Mouse (Mus musculus) cortical plate, adult 2 months (tissue): ENCODE results near the gene Mmp9. TPM values are rescaled to one million over a fixed set of nuclear protein-coding genes. Genes with fewer than 3 reads are reported as not detected.

Source experiments
- H3K27ac ChIP-seq: fragments of 200-500 bp; 2 replicates; pipeline ENCODE4 v1.5.1; 2012; ENCODE audit warnings: low read length, control low read depth, inconsistent platforms; ENCODE audit not compliant: insufficient read depth
- H3K4me1 ChIP-seq: fragments of 200-500 bp; 2 replicates; pipeline ENCODE4 v1.6.1; 2011; ENCODE audit warnings: low read length; ENCODE audit not compliant: control insufficient read depth, insufficient read depth
- H3K4me3 ChIP-seq: fragments of 200-500 bp; 2 replicates; pipeline ENCODE4 v1.5.1; 2011; ENCODE audit warnings: mild to moderate bottlenecking, low read length, control low read depth; ENCODE audit not compliant: insufficient read depth
- CTCF ChIP-seq: fragments of 200-500 bp; IDR thresholded peaks from 2 replicates; pipeline ENCODE4 v1.5.1; 2011; ENCODE audit warnings: mild to moderate bottlenecking, control low read depth, low read length; ENCODE audit not compliant: insufficient read depth; ENCODE audit errors: extremely low read depth
- POLR2A ChIP-seq: fragments of 200-500 bp; IDR thresholded peaks from 2 replicates; pipeline ENCODE4 v1.6.1; 2011; ENCODE audit warnings: mild to moderate bottlenecking, low read length, control low read depth; ENCODE audit not compliant: insufficient read depth; ENCODE audit errors: extremely low read depth
- polyA plus RNA-seq: library from polyadenylated mRNA; depleted of rRNA; stranded (reverse); fragments of >200 nt; gene quantifications from 2 replicates; pipeline ENCODE4 v1.2.3, GENCODE M21; 2012

Gene Mmp9
- polyA plus RNA-seq, 1 experiment = 1.5 TPM

DNA sequence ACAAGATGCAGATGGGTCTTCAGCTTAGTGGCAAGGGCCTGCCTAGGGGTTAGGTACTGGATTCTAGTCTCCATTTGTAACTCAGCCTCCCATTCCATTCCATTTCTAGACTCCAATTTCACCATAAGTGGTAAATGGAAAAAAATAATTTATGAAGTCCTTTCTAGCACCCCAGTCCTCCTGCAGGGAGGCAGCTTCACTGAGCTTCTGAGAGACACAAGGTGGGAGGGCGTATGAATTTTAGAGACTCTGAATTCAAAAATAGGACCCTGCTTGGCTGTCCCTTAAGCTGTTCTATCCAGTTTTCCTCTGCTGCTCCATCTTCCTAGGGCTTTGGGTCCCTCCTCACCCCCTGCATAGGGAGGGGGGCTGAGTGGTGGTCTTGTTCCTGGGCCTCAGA lies 24.4 kb downstream of the Mmp9 start:
- Histone ChIP-seq H3K27ac (peak overlapping the region; percentile 51), H3K4me3 (no peak overlapping the region), H3K4me1 (peaks cover 12% of the 10 kb centered on the region)
- TF ChIP-seq POLR2A = no peak
- TF ChIP-seq CTCF = no peak

DNA sequence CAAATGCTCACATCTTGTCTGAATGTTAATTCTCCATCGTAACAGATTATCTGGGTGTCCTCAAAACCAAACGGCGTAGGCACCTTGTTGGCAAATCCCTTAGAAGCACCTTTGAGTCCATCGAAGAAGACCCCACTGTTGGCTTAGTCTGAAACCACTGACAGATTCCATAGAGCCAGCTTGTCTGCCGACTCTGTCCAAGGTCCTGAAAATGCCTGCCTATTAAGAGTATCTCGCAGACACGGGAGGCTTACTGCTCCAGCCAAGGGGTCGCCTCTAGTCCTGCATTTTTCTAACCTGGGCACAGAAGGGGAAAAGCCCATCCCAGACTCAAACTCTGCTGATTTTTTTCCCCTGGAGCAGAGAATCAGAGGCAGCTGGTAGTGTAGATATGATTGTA lies 25.8 kb downstream of the Mmp9 start:
- TF ChIP-seq POLR2A = no peak
- no peak for TF ChIP-seq CTCF
- peaks cover 12% of the 10 kb centered on the region for H3K4me1 ChIP-seq
- H3K4me3 ChIP-seq = no peak overlapping the region
- H3K27ac ChIP-seq = no peak overlapping the region

DNA sequence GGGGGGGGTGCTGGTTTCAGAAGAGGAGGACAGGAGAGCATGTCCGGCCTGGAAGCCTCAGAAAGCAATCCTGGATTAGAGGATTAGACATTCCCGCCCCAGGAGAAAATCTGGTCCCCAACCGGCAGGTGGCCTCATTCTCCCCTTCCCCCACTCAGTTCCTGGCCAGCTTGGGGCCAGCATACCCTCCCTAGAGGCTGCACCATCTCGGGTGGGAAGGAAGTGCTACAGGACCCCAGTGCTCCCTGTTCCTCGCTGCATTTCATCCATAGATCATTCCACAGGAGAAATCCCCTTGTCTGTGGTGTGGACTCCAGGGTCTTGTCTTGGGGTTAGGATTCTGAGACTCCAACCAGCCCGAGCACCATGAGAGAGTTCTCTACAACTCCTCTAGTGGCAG lies 26.6 kb downstream of the Mmp9 start:
- TF ChIP-seq CTCF (peak; percentile 26; the same call in 1 of the 2 replicates), POLR2A (no peak)
- peak overlapping the region; percentile 89 for H3K27ac ChIP-seq

DNA sequence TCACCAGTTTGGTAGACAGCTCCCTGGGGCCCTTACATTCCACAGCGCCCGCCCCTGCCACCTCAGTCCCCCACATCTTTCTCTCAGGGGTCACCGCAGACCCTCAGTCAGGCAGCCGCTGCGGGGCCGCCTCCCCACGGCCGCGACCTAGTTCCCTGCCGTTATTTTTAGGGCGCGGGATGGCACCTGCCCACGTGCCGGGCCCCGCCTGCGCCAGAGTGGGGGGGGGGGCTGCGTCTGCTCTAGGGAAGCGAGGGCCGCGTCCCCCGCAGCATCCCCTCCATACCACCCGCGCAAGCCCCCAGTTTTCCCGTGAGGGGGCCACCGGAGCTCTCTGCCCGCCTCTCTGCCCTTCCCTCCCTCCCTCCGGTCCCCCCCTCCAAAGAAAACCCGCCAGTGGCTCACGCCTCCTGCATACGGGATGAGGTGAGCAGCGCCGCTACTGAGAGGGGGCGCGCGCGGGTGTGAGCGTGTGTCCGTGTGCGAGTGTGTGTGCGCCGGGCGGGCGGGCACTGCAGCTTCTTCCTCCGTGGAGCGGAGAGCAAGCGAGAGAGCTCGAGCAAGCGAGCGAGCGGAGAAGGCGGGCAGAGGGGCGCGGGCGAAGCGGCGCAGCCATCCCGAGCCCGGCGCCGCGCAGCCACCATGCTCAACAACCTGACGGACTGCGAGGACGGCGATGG lies 27.3 kb downstream of the Mmp9 start:
- H3K4me3 ChIP-seq = peak overlapping the region; percentile 59
- TF ChIP-seq POLR2A (peak; percentile 60), CTCF (no peak)
- H3K27ac ChIP-seq = peak overlapping the region; percentile 89
- peaks cover 13% of the 10 kb centered on the region for H3K4me1 ChIP-seq

More for the DNA sequence above, 26.6 kb downstream of the Mmp9 start:
- H3K4me1 ChIP-seq = peaks cover 12% of the 10 kb centered on the region
- peak overlapping the region; percentile 59 for H3K4me3 ChIP-seq

DNA sequence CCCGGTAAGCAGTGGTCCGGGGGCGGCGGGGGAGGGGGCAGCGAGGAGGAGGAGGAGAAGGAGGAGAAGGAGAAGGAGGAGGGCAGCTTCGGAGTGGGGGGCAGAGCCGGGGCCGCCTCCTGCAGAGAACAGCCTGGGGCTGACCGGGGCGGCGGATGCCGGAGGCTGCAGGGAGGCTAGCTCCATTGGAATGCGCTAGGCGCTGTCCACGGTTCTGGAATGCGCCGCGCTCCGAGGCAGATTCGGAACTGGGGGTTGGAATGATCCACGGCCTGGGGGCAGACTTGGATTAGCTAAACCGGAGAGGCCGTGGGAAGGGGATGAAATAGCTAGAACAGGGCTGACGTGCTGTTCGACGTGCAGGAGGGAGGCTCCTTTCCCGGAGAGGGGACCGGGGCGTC lies 27.9 kb downstream of the Mmp9 start:
- 0 out of 2 replicates have a peak, but pooled peaks have one; percentile 37 for TF ChIP-seq POLR2A
- TF ChIP-seq CTCF = no peak
- Histone ChIP-seq H3K4me1 (peaks cover 14% of the 10 kb centered on the region), H3K4me3 (peak overlapping the region; percentile 59), H3K27ac (peak overlapping the region; percentile 89)

DNA sequence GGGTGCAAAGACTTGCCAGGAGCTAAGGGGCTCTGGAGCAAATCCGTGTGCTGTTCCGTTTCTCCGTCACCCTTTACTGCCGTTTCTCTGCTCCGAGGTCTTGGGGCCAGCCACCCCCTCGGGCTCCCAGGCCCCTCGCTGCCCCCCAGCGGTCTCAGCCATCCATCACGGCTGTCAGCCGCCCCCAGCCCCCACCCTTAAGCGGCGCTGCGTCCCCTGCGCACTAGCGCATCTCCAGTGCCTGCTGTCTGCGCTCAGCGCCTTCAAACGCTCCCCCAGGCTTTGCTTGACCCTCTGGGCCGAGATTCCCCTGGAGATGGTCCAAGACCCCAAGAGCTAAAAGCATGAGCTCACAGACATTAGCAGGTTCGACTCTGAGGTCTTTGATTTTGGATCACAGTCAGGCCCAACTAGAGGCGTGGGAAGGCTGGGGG lies 28.8 kb downstream of the Mmp9 start:
- Histone ChIP-seq H3K4me1 (peaks cover 16% of the 10 kb centered on the region), H3K27ac (peak overlapping the region; percentile 89), H3K4me3 (peak overlapping the region; percentile 59)

DNA sequence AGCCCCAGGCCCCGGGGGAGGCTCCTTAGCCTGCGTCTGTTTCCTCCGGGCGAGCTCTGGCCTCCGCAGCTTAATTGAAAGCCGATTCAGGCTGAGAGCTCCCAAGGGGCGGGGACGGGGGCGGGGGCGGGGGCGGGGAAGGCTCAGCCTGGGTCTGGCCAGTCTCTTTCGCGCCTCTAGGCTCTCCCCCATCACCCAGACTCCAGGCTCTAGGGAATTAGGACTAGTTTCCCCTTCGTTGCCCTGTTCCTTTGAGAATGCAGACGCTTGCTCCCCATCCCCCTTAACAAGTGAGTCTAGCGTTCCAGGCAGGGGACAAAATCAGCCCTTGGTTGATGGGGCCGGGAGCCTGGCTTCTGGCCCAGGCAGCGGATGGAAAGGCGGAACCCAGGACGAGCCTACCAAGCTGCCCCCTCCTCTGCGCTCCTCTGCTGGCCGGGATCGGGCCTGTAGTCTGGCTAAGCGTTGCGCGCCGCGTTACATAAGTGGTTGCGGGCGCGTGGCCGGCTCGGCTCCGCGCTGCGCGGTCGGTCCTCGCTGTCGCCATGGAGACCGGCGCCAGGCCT lies 30.1 kb downstream of the Mmp9 start:
- peak; percentile 66 for TF ChIP-seq POLR2A
- no peak for TF ChIP-seq CTCF
- H3K4me3 ChIP-seq = peak overlapping the region; percentile 59
- H3K4me1 ChIP-seq = peaks cover 13% of the 10 kb centered on the region
- H3K27ac ChIP-seq = peak overlapping the region; percentile 89

More for the DNA sequence above, 28.8 kb downstream of the Mmp9 start:
- no peak for TF ChIP-seq CTCF
- peak; percentile 55; the same call in 1 of the 2 replicates for TF ChIP-seq POLR2A

DNA sequence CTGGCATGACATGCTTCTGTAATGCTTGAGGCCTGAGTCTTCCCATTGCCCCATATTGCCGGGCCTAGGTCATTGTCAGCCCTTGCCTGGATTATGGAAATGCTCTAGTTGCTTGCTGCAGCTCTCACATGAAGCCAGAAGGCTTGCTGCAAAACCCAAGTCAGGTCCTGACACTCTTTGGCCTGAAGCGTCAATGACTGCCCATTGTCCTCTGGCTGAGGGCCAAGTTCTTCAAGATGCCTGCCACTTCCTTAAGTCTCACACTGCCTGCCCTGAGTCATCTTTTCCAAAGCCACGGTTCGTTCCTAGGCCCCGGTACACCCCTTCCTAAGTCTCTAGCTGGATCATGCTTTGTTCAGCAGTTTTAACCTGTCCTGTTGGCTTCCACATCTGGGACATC lies 32.1 kb downstream of the Mmp9 start:
- TF ChIP-seq CTCF (no peak), POLR2A (no peak)
- H3K4me1 ChIP-seq = peaks cover 14% of the 10 kb centered on the region
- H3K27ac ChIP-seq = no peak overlapping the region
- no peak overlapping the region for H3K4me3 ChIP-seq

DNA sequence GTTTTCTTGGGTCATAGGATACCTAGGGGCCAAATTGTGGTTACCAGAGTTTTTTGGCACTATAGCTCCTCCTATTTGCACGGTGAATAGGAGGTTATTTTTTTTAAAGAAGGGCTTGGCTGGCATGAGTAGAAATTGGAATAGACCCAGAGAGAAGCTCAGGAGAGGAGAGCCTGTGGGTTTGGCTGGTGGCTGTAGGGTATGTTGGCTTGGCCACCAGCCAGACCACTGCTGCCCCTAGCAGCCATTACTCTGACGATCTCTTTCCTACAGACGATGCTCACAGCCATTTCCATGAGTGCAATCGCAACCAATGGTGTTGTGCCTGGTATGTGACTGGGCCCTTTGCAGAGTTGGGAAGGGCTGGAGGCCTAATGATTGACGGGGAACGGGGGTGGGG lies 35.0 kb downstream of the Mmp9 start:
- TF ChIP-seq CTCF = no peak
- no peak for TF ChIP-seq POLR2A
- Histone ChIP-seq H3K4me1 (peaks cover 14% of the 10 kb centered on the region), H3K27ac (no peak overlapping the region), H3K4me3 (no peak overlapping the region)

DNA sequence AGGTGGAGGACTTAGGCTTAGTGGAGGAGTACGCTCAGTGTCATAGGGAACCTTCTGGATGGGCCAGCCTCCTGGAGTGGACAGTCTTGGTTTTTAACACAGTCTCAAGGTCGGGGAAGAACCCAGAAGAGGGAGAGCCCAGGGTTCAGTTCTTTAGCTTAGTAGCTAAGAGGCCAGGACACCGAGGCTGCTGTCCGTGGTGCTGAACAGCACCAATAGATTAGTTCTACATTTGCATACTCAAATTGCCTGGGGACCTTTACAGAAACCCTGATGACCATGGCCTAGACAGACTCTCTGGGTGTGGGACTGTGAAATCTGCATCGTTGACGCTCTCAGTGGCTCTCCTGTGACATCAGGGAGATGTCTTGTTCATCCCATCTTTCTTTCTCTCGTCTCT lies 39.2 kb downstream of the Mmp9 start:
- Histone ChIP-seq H3K4me1 (peaks cover 3% of the 10 kb centered on the region; the same call in 1 of the 2 replicates), H3K27ac (no peak overlapping the region), H3K4me3 (no peak overlapping the region)
- TF ChIP-seq CTCF (no peak), POLR2A (no peak)
